Mouse (Mus musculus) spleen, postnatal 0 days (tissue): ENCODE measurements around the gene Upf3b. TPM values are rescaled to one million over a fixed set of nuclear protein-coding genes. Genes with fewer than 3 reads are reported as not detected.

Experiments used
- polyA plus RNA-seq: library from polyadenylated mRNA; unstranded; fragments of >200 nt; fragmentation: Nextera tagmentation; extraction: Ambion mirVana; gene quantifications from 2 replicates; pipeline ENCODE4 v1.2.1, GENCODE M21; 2015

The Upf3b gene
- 21.4 and 22.3 TPM in 2 replicates for polyA plus RNA-seq

GRCm38 (mm10) chrX:37110193-37110880 lies at the start of gene Upf3b:
Gene Upf3b, minus strand, starts transcription at chrX:37110322.

GRCm38 (mm10) chrX:37126671-37127358 lies 16.7 kb upstream of the Upf3b start, which contains the start of gene Nkap:
Gene Nkap, plus strand, starts transcription at chrX:37126795.

DNA sequence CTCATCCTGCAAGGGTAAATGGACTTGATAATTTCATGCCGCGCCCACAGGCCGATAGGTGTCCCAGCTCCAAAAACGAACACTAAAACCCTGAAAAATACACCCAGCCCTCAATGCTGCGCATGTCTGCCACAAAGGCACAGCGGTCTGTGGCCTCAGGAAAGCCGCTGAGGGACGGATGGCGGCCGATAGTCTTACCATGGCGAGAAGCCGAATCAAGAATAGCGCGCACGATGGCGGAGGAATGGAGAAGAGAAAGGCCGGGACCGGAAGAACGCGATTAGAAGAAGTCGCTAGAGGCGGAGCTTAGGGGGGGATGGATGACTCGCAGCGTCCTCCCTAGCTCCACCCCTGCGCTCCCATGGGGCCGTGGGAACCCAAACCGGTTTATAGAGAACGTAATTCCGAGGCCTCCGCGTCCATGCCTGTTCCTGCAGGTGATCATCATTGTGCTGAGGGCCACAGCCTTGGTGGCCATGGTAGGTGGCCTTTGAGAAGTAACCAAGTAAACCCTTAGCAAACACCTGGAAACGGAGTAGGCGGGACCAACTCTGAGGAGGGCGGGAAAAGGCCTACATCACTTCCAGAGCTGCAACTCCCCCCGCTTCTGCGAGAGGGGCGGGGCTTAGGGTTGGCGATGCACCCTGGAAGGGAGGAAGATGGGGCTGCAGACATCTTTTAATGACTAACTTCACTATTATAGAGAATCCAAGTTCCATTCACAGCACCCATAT lies 25.0 kb downstream of the Upf3b start, which contains the start of gene Rpl39:
Gene Rpl39 (minus strand): TSS at position 476 of the 734 bp plus-strand sequence.

GRCm38 (mm10) chrX:37048066-37048889 lies 61.8 kb downstream of the Upf3b start, which contains the start of gene Sowahd:
Gene Sowahd, plus strand, starts transcription at chrX:37048845.

Other genes with a start within 250 kb of the Upf3b start
- gene Ube2a, start 236.4 kb downstream of the Upf3b start, polyA plus RNA-seq, result 132 and 136 TPM in 2 replicates
- 15.2 and 17.7 TPM in 2 replicates for gene C330007P06Rik, start 236.2 kb downstream of the Upf3b start, polyA plus RNA-seq
- gene Nkrf, start 207.4 kb downstream of the Upf3b start, polyA plus RNA-seq, result 1.5 and 1.8 TPM in 2 replicates
- 7.2 and 8.9 TPM in 2 replicates for gene Sept6, start 118.5 kb downstream of the Upf3b start, polyA plus RNA-seq
- gene Sowahd, start 61.5 kb downstream of the Upf3b start, polyA plus RNA-seq, result 0.12 and 0.36 TPM in 2 replicates
- gene Rpl39, start 24.9 kb downstream of the Upf3b start, polyA plus RNA-seq, result 658 and 701 TPM in 2 replicates
- gene Nkap, start 16.5 kb upstream of the Upf3b start, polyA plus RNA-seq, result 10.0 and 12.0 TPM in 2 replicates
- gene Akap14, start 58.5 kb upstream of the Upf3b start, polyA plus RNA-seq, result 0.17 and 0.18 TPM in 2 replicates
- 372 and 394 TPM in 2 replicates for gene Ndufa1, start 80.8 kb upstream of the Upf3b start, polyA plus RNA-seq
- gene Rnf113a1, start 80.9 kb upstream of the Upf3b start, polyA plus RNA-seq, result 5.3 and 6.3 TPM in 2 replicates
- not detected in 2 replicates for gene Gm9, start 100.7 kb upstream of the Upf3b start, polyA plus RNA-seq
- not detected in 2 replicates for gene Rhox1, start 111.9 kb upstream of the Upf3b start, polyA plus RNA-seq
- not detected in 2 replicates for gene Rhox2a, start 134.7 kb upstream of the Upf3b start, polyA plus RNA-seq
- gene Rhox3a, start 139.6 kb upstream of the Upf3b start, polyA plus RNA-seq, result not detected in 2 replicates
- not detected in 2 replicates for gene Rhox4a, start 155.0 kb upstream of the Upf3b start, polyA plus RNA-seq